Mouse (Mus musculus) MEL (cell line): ENCODE data around the gene Fndc7. TPM values are rescaled to one million over a fixed set of nuclear protein-coding genes. Genes with fewer than 3 reads are reported as not detected.

ENCODE experiments used
- DNase-seq: peaks from one replicate; pipeline ENCODE4 v3.0.0; 2011; ENCODE audit warnings: low read depth, low spot score
- H3K27ac ChIP-seq: 2 replicates; pipeline ENCODE4 v1.5.1; 2012; ENCODE audit warnings: low read depth, mild to moderate bottlenecking, control low read depth, low read length, moderate library complexity; ENCODE audit not compliant: control insufficient read depth
- H3K27me3 ChIP-seq, 2 experiments: fragments of 150-350 bp in 1 of 2; sonication (generic) in 1 of 2; 2 replicates each; pipeline ENCODE4 v1.6.1; 2012; ENCODE audit warnings: low read length in 2 of 2, mild to moderate bottlenecking in 2 of 2, improper control_type of control experiment in 1 of 2, moderate library complexity in 1 of 2; ENCODE audit not compliant: insufficient read depth in 2 of 2, control insufficient read depth in 1 of 2
- H3K36me3 ChIP-seq, 2 experiments: 2 replicates each; pipeline ENCODE4 v1.6.1; 2012 to 2014; ENCODE audit warnings: low read length in 2 of 2, improper control_type of control experiment in 1 of 2, inconsistent platforms in 1 of 2, mild to moderate bottlenecking in 1 of 2; ENCODE audit not compliant: insufficient read depth in 2 of 2, control insufficient read depth in 1 of 2
- H3K4me1 ChIP-seq, 2 experiments: fragments of 150-350 bp in 1 of 2; sonication (generic) in 1 of 2; 2 replicates each; pipeline ENCODE4 v1.6.1; 2012; ENCODE audit warnings: low read length in 2 of 2, improper control_type of control experiment in 1 of 2, mild to moderate bottlenecking in 1 of 2; ENCODE audit not compliant: insufficient read depth in 2 of 2, control insufficient read depth in 1 of 2
- H3K4me3 ChIP-seq, 2 experiments: fragments of 150-350 bp in 1 of 2; sonication (generic) in 1 of 2; 2 replicates each; pipeline ENCODE4 v1.5.1; 2012; ENCODE audit warnings: low read depth in 2 of 2, low read length in 2 of 2, mild to moderate bottlenecking in 2 of 2, moderate library complexity in 2 of 2, control low read depth in 1 of 2, improper control_type of control experiment in 1 of 2; ENCODE audit not compliant: control insufficient read depth in 1 of 2, insufficient read depth in 1 of 2
- H3K79me2 ChIP-seq: 2 replicates; pipeline ENCODE4 v1.6.1; 2012; ENCODE audit warnings: mild to moderate bottlenecking, low read length, moderate library complexity; ENCODE audit not compliant: control insufficient read depth, poor library complexity, insufficient read depth
- H3K9ac ChIP-seq: 2 replicates; pipeline ENCODE4 v1.6.1; 2012; ENCODE audit warnings: low read depth, mild to moderate bottlenecking, control low read depth, low read length, moderate library complexity; ENCODE audit not compliant: control insufficient read depth, poor library complexity, severe bottlenecking
- H3K9me3 ChIP-seq: fragments of 150-350 bp; sonication (generic); replicated peaks from 2 replicates; pipeline ENCODE4 v1.6.1; 2012; ENCODE audit warnings: mild to moderate bottlenecking, low read length, improper control_type of control experiment, moderate library complexity; ENCODE audit not compliant: insufficient read depth
- CTCF ChIP-seq, 3 experiments: IDR thresholded peaks in 2 of 3; conservative IDR thresholded peaks in 1 of 3; 2 replicates each; pipeline ENCODE4 v1.5.1; 2011 to 2012; ENCODE audit warnings: low read length in 3 of 3, low read depth in 2 of 3, mild to moderate bottlenecking in 2 of 3, improper control_type of control experiment in 1 of 3, inconsistent platforms in 1 of 3, mixed read lengths in 1 of 3, moderate library complexity in 1 of 3; ENCODE audit not compliant: control insufficient read depth in 1 of 3, insufficient read depth in 1 of 3, poor library complexity in 1 of 3, severe bottlenecking in 1 of 3
- ELF1 ChIP-seq: IDR thresholded peaks from 2 replicates; pipeline ENCODE4 v1.6.1; 2014; ENCODE audit warnings: low read depth, mild to moderate bottlenecking, inconsistent platforms, low read length, improper control_type of control experiment, moderate library complexity
- EP300 ChIP-seq, 2 experiments: IDR thresholded peaks; 2 replicates each; pipeline ENCODE4 v1.6.1; 2011; ENCODE audit warnings: improper control_type of control experiment in 2 of 2, low read length in 2 of 2, low read depth in 1 of 2, mild to moderate bottlenecking in 1 of 2
- MAFK ChIP-seq: IDR thresholded peaks from 2 replicates; pipeline ENCODE4 v1.6.1; 2011; ENCODE audit warnings: low read depth, mild to moderate bottlenecking, low read length, improper control_type of control experiment, borderline replicate concordance
- MXI1 ChIP-seq: IDR thresholded peaks from 2 replicates; pipeline ENCODE4 v1.6.1; 2011; ENCODE audit warnings: mild to moderate bottlenecking, low read depth, low read length, improper control_type of control experiment
- MYC ChIP-seq: IDR thresholded peaks from 2 replicates; pipeline ENCODE4 v1.6.1; 2011; ENCODE audit warnings: low read depth, mild to moderate bottlenecking, low read length, improper control_type of control experiment, moderate library complexity
- NELFE ChIP-seq: IDR thresholded peaks from 2 replicates; pipeline ENCODE4 v1.6.1; 2011; ENCODE audit warnings: low read depth, low read length, improper control_type of control experiment
- NRF1 ChIP-seq: IDR thresholded peaks from 2 replicates; pipeline ENCODE4 v1.6.1; 2014; ENCODE audit warnings: low read depth, mild to moderate bottlenecking, inconsistent platforms, low read length, improper control_type of control experiment, moderate library complexity; ENCODE audit not compliant: poor library complexity, insufficient read depth, severe bottlenecking
- POLR2AphosphoS2 ChIP-seq: IDR thresholded peaks from 2 replicates; pipeline ENCODE4 v1.6.1; 2011; ENCODE audit warnings: low read length, improper control_type of control experiment
- POLR2AphosphoS5 ChIP-seq: IDR thresholded peaks from 2 replicates; pipeline ENCODE4 v1.6.1; 2012; ENCODE audit warnings: low read depth, borderline replicate concordance, mild to moderate bottlenecking, inconsistent platforms, low read length, moderate library complexity, mixed read lengths
- RAD21 ChIP-seq: IDR thresholded peaks from 2 replicates; pipeline ENCODE4 v1.6.1; 2011; ENCODE audit warnings: mild to moderate bottlenecking, low read depth, low read length, improper control_type of control experiment
- SIN3A ChIP-seq: IDR thresholded peaks from 2 replicates; pipeline ENCODE4 v1.6.1; 2012; ENCODE audit warnings: low read length, improper control_type of control experiment, inconsistent platforms
- SMC3 ChIP-seq: IDR thresholded peaks from 2 replicates; pipeline ENCODE4 v1.6.1; 2011; ENCODE audit warnings: low read depth, low read length, improper control_type of control experiment
- USF2 ChIP-seq, 2 experiments: IDR thresholded peaks; 2 replicates each; pipeline ENCODE4 v1.6.1; 2011 to 2012; ENCODE audit warnings: improper control_type of control experiment in 2 of 2, low read length in 2 of 2, borderline replicate concordance in 1 of 2, inconsistent platforms in 1 of 2, low read depth in 1 of 2, mild to moderate bottlenecking in 1 of 2; ENCODE audit not compliant: insufficient read depth in 1 of 2
- polyA plus RNA-seq, 2 experiments: library from polyadenylated mRNA; stranded (reverse) in 1 of 2; unstranded in 1 of 2; fragments of >175 nt in 1 of 2; fragments of >200 nt in 1 of 2; gene quantifications; 2 replicates each; pipeline versions ENCODE4 v1.2.1 to v1.2.4; 2012; ENCODE audit warnings: low replicate concordance in 2 of 2, low read depth in 1 of 2; ENCODE audit not compliant: insufficient read length in 2 of 2, insufficient read depth in 1 of 2, missing spikeins in 1 of 2
- total RNA-seq: library from RNA; depleted of rRNA; stranded (reverse); fragments of 300-350 nt; gene quantifications from 2 replicates; pipeline ENCODE4 v1.2.3, GENCODE M21; 2012

Gene Fndc7
- total and polyA plus RNA-seq, 3 experiments = 0.13 TPM; not detected in 2

GRCm38 (mm10) chr3:108902038-108902437 is 12.2 kb upstream of the Fndc7 start:
- no peak for TF ChIP-seq SMC3
- no peak for TF ChIP-seq ELF1
- TF ChIP-seq RAD21 = peak; percentile 16
- TF ChIP-seq CTCF (IDR thresholded peaks at IDR 0.05 in 2 of 3, conservative IDR thresholded peaks at IDR 0.05 in 1 of 3; ENCODE audit: control insufficient read depth in 1 of 3, insufficient read depth in 1 of 3, low read depth in 2 of 3, low read length in 3 of 3, poor library complexity in 1 of 3, severe bottlenecking in 1 of 3) = peak in 2 of 3 experiments; percentile 14 to 36; a peak in 4 of 6 replicates
- no peak for TF ChIP-seq MXI1
- no peaks in the 10 kb centered on the region for H3K4me1 ChIP-seq
- H3K27me3 ChIP-seq = no peaks in the 10 kb centered on the region
- no peak overlapping the region for H3K27ac ChIP-seq
- no peak for DNase-seq
- no peak overlapping the region for H3K4me3 ChIP-seq
- no peak overlapping the region for H3K9ac ChIP-seq
- H3K79me2 ChIP-seq = peaks cover 1% of the 10 kb centered on the region; the same call in 1 of the 2 replicates
- H3K9me3 ChIP-seq = no peaks in the 10 kb centered on the region
- H3K36me3 ChIP-seq = peaks cover 6 to 27% of the 10 kb centered on the region in 2 experiments

- Histone ChIP-seq H3K9ac (no peak overlapping the region), H3K9me3 (no peaks in the 10 kb centered on the region), H3K79me2 (no peaks in the 10 kb centered on the region), H3K4me3 (no peak overlapping the region), H3K4me1 (no peaks in the 10 kb centered on the region), H3K27me3 (no peaks in the 10 kb centered on the region), H3K36me3 (peaks cover 3 to 14% of the 10 kb centered on the region in 2 experiments; a peak in 3 of 4 replicates), H3K27ac (no peak overlapping the region)
- no peak for DNase-seq
- TF ChIP-seq EP300 (IDR thresholded peaks at IDR 0.05; ENCODE audit: low read depth in 1 of 2, low read length in 2 of 2) (no peak), MAFK (no peak), CTCF (IDR thresholded peaks at IDR 0.05 in 2 of 3, conservative IDR thresholded peaks at IDR 0.05 in 1 of 3; ENCODE audit: control insufficient read depth in 1 of 3, insufficient read depth in 1 of 3, low read depth in 2 of 3, low read length in 3 of 3, poor library complexity in 1 of 3, severe bottlenecking in 1 of 3) (no peak), NRF1 (no peak)
- TF ChIP-seq, all 39 proteins: peak for 0
These were observed 10.9 kb upstream of the Fndc7 start for GRCm38 (mm10) chr3:108900681-108901080.

GRCm38 (mm10) chr3:108900147-108900546 is 10.3 kb upstream of the Fndc7 start:
- H3K36me3 ChIP-seq = peaks cover 2 to 10% of the 10 kb centered on the region in 2 experiments; a peak in 2 of 4 replicates
- no peak overlapping the region for H3K4me3 ChIP-seq
- no peak overlapping the region for H3K27ac ChIP-seq
- no peaks in the 10 kb centered on the region for H3K9me3 ChIP-seq
- no peaks in the 10 kb centered on the region for H3K27me3 ChIP-seq
- H3K79me2 ChIP-seq = no peaks in the 10 kb centered on the region
- no peak for DNase-seq
- H3K4me1 ChIP-seq = no peaks in the 10 kb centered on the region
- no peak overlapping the region for H3K9ac ChIP-seq
- TF ChIP-seq NELFE = peak; percentile 10; the same call in 1 of the 2 replicates
- no peak for TF ChIP-seq POLR2AphosphoS5
- no peak for TF ChIP-seq RAD21
- TF ChIP-seq POLR2AphosphoS2 = peak; percentile 44
- no peak for TF ChIP-seq MYC
- TF ChIP-seq USF2 (IDR thresholded peaks at IDR 0.05; ENCODE audit: borderline replicate concordance in 1 of 2, insufficient read depth in 1 of 2, low read depth in 1 of 2, low read length in 2 of 2) = no peak
- no peak for TF ChIP-seq SIN3A
- no peak for TF ChIP-seq EP300 (IDR thresholded peaks at IDR 0.05; ENCODE audit: low read depth in 1 of 2, low read length in 2 of 2)
